Mouse (Mus musculus) neutrophil, adult 65 days (primary cell): ENCODE results near the gene Pik3ca. TPM values are rescaled to one million over a fixed set of nuclear protein-coding genes. Genes with fewer than 3 reads are reported as not detected.

Source experiments
- total RNA-seq: library from RNA; stranded (reverse); gene quantifications from 2 replicates; pipeline ENCODE4 v1.2.4, GENCODE M21; 2023

The Pik3ca gene
- total RNA-seq, result 24.6 and 28.4 TPM in 2 replicates

GRCm38 (mm10) chr3:32397461-32398174 lies at the start of gene Pik3ca:
Gene Pik3ca, plus strand, starts transcription at chr3:32397671.

GRCm38 (mm10) chr3:32365546-32366245 lies 31.8 kb upstream of the Pik3ca start, which contains the start of gene Zmat3:
Gene Zmat3, minus strand, starts transcription at chr3:32366014.

GRCm38 (mm10) chr3:32492097-32493090 lies 94.9 kb downstream of the Pik3ca start, which contains the start of gene Kcnmb3:
Gene Kcnmb3, minus strand, starts transcription at chr3:32492231.

GRCm38 (mm10) chr3:32509496-32510374 lies 112.3 kb downstream of the Pik3ca start, which contains the start of gene Zfp639:
Gene Zfp639, plus strand, starts transcription at chr3:32510259.

Other genes starting within 250 kb of the Pik3ca start
- gene Zmat3, start 31.7 kb upstream of the Pik3ca start, total RNA-seq, result 0.66 and 0.82 TPM in 2 replicates
- not detected in 2 replicates for gene Kcnmb3, start 94.6 kb downstream of the Pik3ca start, total RNA-seq
- 8.7 and 14.3 TPM in 2 replicates for gene Zfp639, start 112.6 kb downstream of the Pik3ca start, total RNA-seq
- 15.9 and 35.3 TPM in 2 replicates for gene Mfn1, start 131.8 kb downstream of the Pik3ca start, total RNA-seq
- 7.3 and 10.7 TPM in 2 replicates for gene Gnb4, start 218.9 kb downstream of the Pik3ca start, total RNA-seq